Mouse (Mus musculus) CH12.LX (cell line): ENCODE measurements at regions not wholly inside any gene's neighbourhood (a gene's known extent, or its start where the extent isn't known, plus 50 kb on each side); places are given as distances from the start of the nearest gene placed in this dataset.

Experiments
- DNase-seq: peaks from one replicate; pipeline ENCODE4 v3.0.0-alpha.2; 2013; ENCODE audit errors: extremely low read depth
- H3K27ac ChIP-seq: 2 replicates; pipeline ENCODE4 v1.5.1; 2012; ENCODE audit warnings: low read depth, mild to moderate bottlenecking, control low read depth, moderate library complexity; ENCODE audit not compliant: insufficient read depth
- H3K27me3 ChIP-seq: replicated peaks from 2 replicates; pipeline ENCODE3; 2012; ENCODE audit warnings: inconsistent platforms
- H3K36me3 ChIP-seq, 2 experiments: replicated peaks in 1 of 2; 2 replicates each; pipeline versions ENCODE3 to v1.6.1; 2012; ENCODE audit warnings: inconsistent platforms in 1 of 2, low read length in 1 of 2, mild to moderate bottlenecking in 1 of 2, mixed read lengths in 1 of 2, moderate library complexity in 1 of 2; ENCODE audit not compliant: control insufficient read depth in 1 of 2, insufficient read depth in 1 of 2
- H3K4me1 ChIP-seq, 2 experiments: 2 replicates each; pipeline ENCODE4 v1.6.1; 2012; ENCODE audit warnings: inconsistent platforms in 1 of 2, moderate library complexity in 1 of 2; ENCODE audit not compliant: insufficient read depth in 2 of 2, control insufficient read depth in 1 of 2
- H3K4me2 ChIP-seq: 2 replicates; pipeline ENCODE4 v1.6.1; 2012; ENCODE audit warnings: low read depth, mild to moderate bottlenecking, control low read depth; ENCODE audit not compliant: poor library complexity, insufficient read depth, severe bottlenecking
- H3K4me3 ChIP-seq, 3 experiments: fragments of 150-350 bp in 1 of 3; sonication (generic) in 1 of 3; replicated peaks in 1 of 3; 2 replicates each; pipeline versions ENCODE3 to v1.5.1; 2011 to 2012; ENCODE audit warnings: low read depth in 2 of 3, low read length in 2 of 3, mild to moderate bottlenecking in 2 of 3, moderate library complexity in 2 of 3, control low read depth in 1 of 3, improper control_type of control experiment in 1 of 3, inconsistent platforms in 1 of 3, mixed read lengths in 1 of 3; ENCODE audit not compliant: poor library complexity in 1 of 3
- H3K79me2 ChIP-seq: replicated peaks from 2 replicates; pipeline ENCODE4 v1.6.1; 2012; ENCODE audit warnings: mild to moderate bottlenecking, moderate library complexity; ENCODE audit not compliant: control insufficient read depth, poor library complexity, insufficient read depth, severe bottlenecking; ENCODE audit errors: extremely low read depth
- H3K9ac ChIP-seq: 2 replicates; pipeline ENCODE4 v1.6.1; 2012; ENCODE audit warnings: low read depth, mild to moderate bottlenecking, control low read depth, moderate library complexity; ENCODE audit not compliant: insufficient read depth
- H3K9me3 ChIP-seq: replicated peaks from 2 replicates; pipeline ENCODE3; 2012; ENCODE audit warnings: low read length, inconsistent platforms, mixed read lengths
- CHD1 ChIP-seq: IDR thresholded peaks from 2 replicates; pipeline ENCODE4 v1.6.1; 2012; ENCODE audit warnings: low read depth, low read length, improper control_type of control experiment, inconsistent platforms
- CHD2 ChIP-seq: IDR thresholded peaks from 2 replicates; pipeline ENCODE4 v1.6.1; 2011; ENCODE audit warnings: low read length, improper control_type of control experiment
- ETS1 ChIP-seq: conservative IDR thresholded peaks from 2 replicates; pipeline ENCODE4 v1.6.1; 2012; ENCODE audit warnings: low read depth, mild to moderate bottlenecking, inconsistent platforms, low read length, improper control_type of control experiment, moderate library complexity
- GABPA ChIP-seq: IDR thresholded peaks from 2 replicates; pipeline ENCODE4 v1.6.1; 2012; ENCODE audit warnings: low read depth, low read length, improper control_type of control experiment, inconsistent platforms; ENCODE audit not compliant: insufficient replicate concordance
- HCFC1 ChIP-seq: IDR thresholded peaks from 2 replicates; pipeline ENCODE4 v1.6.1; 2012; ENCODE audit warnings: low read depth, mild to moderate bottlenecking, inconsistent platforms, low read length, improper control_type of control experiment
- IRF4 ChIP-seq: IDR thresholded peaks from 2 replicates; pipeline ENCODE4 v1.6.1; 2014; ENCODE audit warnings: low read depth, mild to moderate bottlenecking, inconsistent platforms, low read length, improper control_type of control experiment
- JUND ChIP-seq: conservative IDR thresholded peaks from 2 replicates; pipeline ENCODE4 v1.6.1; 2011; ENCODE audit warnings: low read depth, low read length, improper control_type of control experiment
- KAT2A ChIP-seq: IDR thresholded peaks from 2 replicates; pipeline ENCODE4 v1.6.1; 2012; ENCODE audit warnings: low read length, improper control_type of control experiment, inconsistent platforms; ENCODE audit not compliant: insufficient replicate concordance
- MAX ChIP-seq: IDR thresholded peaks from 2 replicates; pipeline ENCODE4 v1.6.1; 2011; ENCODE audit warnings: low read length, improper control_type of control experiment
- MAZ ChIP-seq: IDR thresholded peaks from 2 replicates; pipeline ENCODE4 v1.6.1; 2012; ENCODE audit warnings: low read depth, mild to moderate bottlenecking, inconsistent platforms, low read length, improper control_type of control experiment, moderate library complexity
- MEF2A ChIP-seq: IDR thresholded peaks from 2 replicates; pipeline ENCODE4 v1.6.1; 2014; ENCODE audit warnings: low read depth, mild to moderate bottlenecking, inconsistent platforms, low read length, improper control_type of control experiment, borderline replicate concordance
- MYC ChIP-seq: IDR thresholded peaks from 2 replicates; pipeline ENCODE4 v1.6.1; 2011; ENCODE audit warnings: low read depth, mild to moderate bottlenecking, improper control_type of control experiment, low read length
- NELFE ChIP-seq: IDR thresholded peaks from 2 replicates; pipeline ENCODE4 v1.6.1; 2011; ENCODE audit warnings: low read depth, low read length, improper control_type of control experiment
- NRF1 ChIP-seq: IDR thresholded peaks from 2 replicates; pipeline ENCODE4 v1.6.1; 2014; ENCODE audit warnings: low read depth, mild to moderate bottlenecking, inconsistent platforms, low read length, improper control_type of control experiment, moderate library complexity
- PAX5 ChIP-seq: IDR thresholded peaks from 2 replicates; pipeline ENCODE4 v1.6.1; 2012; ENCODE audit warnings: low read length, inconsistent platforms, mixed read lengths
- POLR2A ChIP-seq: IDR thresholded peaks from 2 replicates; pipeline ENCODE4 v1.6.1; 2011; ENCODE audit warnings: low read depth, mild to moderate bottlenecking, improper control_type of control experiment, low read length
- RAD21 ChIP-seq: IDR thresholded peaks from 2 replicates; pipeline ENCODE4 v1.6.1; 2011; ENCODE audit warnings: low read depth, mild to moderate bottlenecking, low read length, improper control_type of control experiment, moderate library complexity
- RCOR1 ChIP-seq: conservative IDR thresholded peaks from 2 replicates; pipeline ENCODE4 v1.6.1; 2012; ENCODE audit warnings: low read depth, mild to moderate bottlenecking, inconsistent platforms, low read length, improper control_type of control experiment
- SIN3A ChIP-seq: IDR thresholded peaks from 2 replicates; pipeline ENCODE4 v1.6.1; 2012; ENCODE audit warnings: low read length, improper control_type of control experiment, inconsistent platforms
- SMC3 ChIP-seq: IDR thresholded peaks from 2 replicates; pipeline ENCODE4 v1.6.1; 2011; ENCODE audit warnings: low read depth, low read length, improper control_type of control experiment
- TBP ChIP-seq: conservative IDR thresholded peaks from 2 replicates; pipeline ENCODE4 v1.6.1; 2011; ENCODE audit warnings: low read depth, low read length, improper control_type of control experiment
- TCF12 ChIP-seq: IDR thresholded peaks from 2 replicates; pipeline ENCODE4 v1.6.1; 2014; ENCODE audit warnings: low read depth, mild to moderate bottlenecking, inconsistent platforms, low read length, improper control_type of control experiment
- UBTF ChIP-seq: IDR thresholded peaks from 2 replicates; pipeline ENCODE4 v1.6.1; 2012; ENCODE audit warnings: low read depth, mild to moderate bottlenecking, inconsistent platforms, low read length, improper control_type of control experiment, moderate library complexity
- USF1 ChIP-seq: IDR thresholded peaks from 2 replicates; pipeline ENCODE4 v1.6.1; 2014; ENCODE audit warnings: low read depth, mild to moderate bottlenecking, inconsistent platforms, low read length, improper control_type of control experiment
- ZC3H11A ChIP-seq: IDR thresholded peaks from 2 replicates; pipeline ENCODE4 v1.6.1; 2012; ENCODE audit warnings: low read depth, mild to moderate bottlenecking, inconsistent platforms, low read length, improper control_type of control experiment
- ZKSCAN1 ChIP-seq: IDR thresholded peaks from 2 replicates; pipeline ENCODE4 v1.6.1; 2012; ENCODE audit warnings: low read depth, inconsistent platforms, low read length, improper control_type of control experiment, borderline replicate concordance
- ZNF384 ChIP-seq: IDR thresholded peaks from 2 replicates; pipeline ENCODE4 v1.6.1; 2012; ENCODE audit warnings: low read depth, low read length, improper control_type of control experiment, inconsistent platforms
- dilution Hi-C: fragments of 300-500 bp; cut with MboI; formaldehyde crosslinking; loops from 2 replicates; pipeline ENCODE4 v1.14.3; 2020; ENCODE audit warnings: low sequenced_read_pairs; ENCODE audit not compliant: extremely low pct_unique_long_range_greater_than_20kb, extremely low pct_ligation_motif_present
- in situ Hi-C: fragments of 300-500 bp; cut with MboI; formaldehyde crosslinking; loops from 3 replicates; pipeline ENCODE4 v1.14.3; 2019; ENCODE audit warnings: low sequenced_read_pairs, low pct_ligation_motif_present, low pct_unique_long_range_greater_than_20kb, mixed read lengths

DNA sequence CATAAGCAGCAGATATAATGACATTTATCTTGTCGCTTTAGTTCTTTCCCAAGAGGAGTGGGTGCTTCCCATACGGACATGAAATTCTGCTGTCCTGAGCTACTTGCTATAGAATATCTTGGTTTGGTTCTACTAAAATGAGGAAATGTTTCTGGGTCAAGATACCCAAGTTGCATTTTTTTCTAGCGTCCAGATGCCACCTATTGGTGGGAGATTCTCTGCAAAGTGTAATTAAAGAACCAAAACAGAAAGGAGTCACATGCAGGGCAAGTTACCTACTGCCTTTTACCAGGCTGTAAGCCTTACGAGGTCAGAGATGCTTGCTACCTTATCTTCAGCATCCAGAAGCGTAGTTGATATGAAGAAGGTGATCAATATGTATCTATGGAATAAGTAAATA, 156.5 kb downstream of the Lrig3 start:
- Histone ChIP-seq H3K27me3 (no peaks in the 10 kb centered on the region), H3K79me2 (no peaks in the 10 kb centered on the region), H3K27ac (no peak overlapping the region), H3K36me3 (no peaks in the 10 kb centered on the region), H3K4me2 (no peak overlapping the region), H3K9ac (no peak overlapping the region), H3K4me3 (no peak overlapping the region), H3K4me1 (no peaks in the 10 kb centered on the region), H3K9me3 (peaks cover 73% of the 10 kb centered on the region)
- TF ChIP-seq SMC3 (no peak), TCF12 (no peak), UBTF (no peak), ZC3H11A (no peak), MAX (no peak), POLR2A (no peak), IRF4 (no peak), ETS1 (no peak), ZNF384 (no peak)
- DNase-seq = no peak
- dilution Hi-C loops = no loop called here
- in situ Hi-C loops = no loop called here

DNA sequence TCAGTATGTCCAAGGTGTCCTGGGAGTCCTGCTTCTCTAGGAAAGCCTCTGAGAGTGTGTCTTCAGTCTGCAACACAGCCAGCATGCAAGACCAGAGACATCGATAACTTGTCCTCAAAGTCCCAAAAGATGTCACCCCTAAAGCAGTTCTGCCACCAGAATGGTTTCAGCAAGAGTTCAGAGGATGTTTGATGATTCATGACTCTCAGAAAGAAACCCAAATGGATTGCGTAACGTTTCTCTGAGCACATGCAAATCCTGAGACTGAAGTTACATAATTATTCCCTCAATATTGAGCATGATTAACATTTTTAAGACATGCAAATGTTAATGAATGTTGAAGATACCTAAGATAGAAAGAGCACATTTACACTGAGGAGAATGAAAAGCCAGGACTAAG, 167.2 kb downstream of the Lrig3 start:
- in situ Hi-C loops = no loop called here

DNA sequence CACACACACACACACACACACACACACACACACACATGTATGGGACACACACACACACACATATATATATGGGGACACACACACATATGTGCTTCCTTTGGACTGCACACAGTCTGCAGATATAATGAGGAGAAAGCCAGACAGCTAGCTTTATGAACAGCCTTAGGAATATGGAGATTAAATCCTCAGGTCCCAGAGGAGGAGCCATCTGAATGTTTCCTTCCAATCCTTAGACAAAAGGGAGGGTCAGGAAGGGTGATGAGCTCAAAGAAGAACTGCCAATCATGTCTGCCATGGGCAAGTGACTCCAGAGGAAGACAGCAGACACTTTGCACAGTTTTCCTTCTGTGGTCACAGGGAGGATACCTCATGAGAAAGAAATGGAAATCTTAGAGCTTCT, 168.0 kb downstream of the Lrig3 start:
- no peak overlapping the region for H3K27ac ChIP-seq
- H3K36me3 ChIP-seq = no peaks in the 10 kb centered on the region
- in situ Hi-C loops (no loop called here), dilution Hi-C loops (no loop called here)
- H3K4me2 ChIP-seq = no peak overlapping the region
- H3K9ac ChIP-seq = no peak overlapping the region
- H3K9me3 ChIP-seq = peaks cover 68% of the 10 kb centered on the region
- no peak for DNase-seq
- H3K27me3 ChIP-seq = no peaks in the 10 kb centered on the region
- TF ChIP-seq ZKSCAN1 (no peak), SIN3A (no peak), CHD1 (no peak), HCFC1 (no peak), GABPA (no peak), MEF2A (no peak), USF1 (no peak), RCOR1 (no peak), PAX5 (no peak), MAZ (no peak), NRF1 (no peak), ZC3H11A (no peak), KAT2A (no peak), ZNF384 (no peak), NELFE (no peak), MYC (no peak), JUND (no peak), TBP (no peak), IRF4 (no peak)
- H3K79me2 ChIP-seq = no peaks in the 10 kb centered on the region
- H3K4me1 ChIP-seq = no peaks in the 10 kb centered on the region
- H3K4me3 ChIP-seq = no peak overlapping the region

More for the DNA sequence above, 167.2 kb downstream of the Lrig3 start:
- Histone ChIP-seq H3K4me2 (no peak overlapping the region), H3K4me3 (no peak overlapping the region), H3K36me3 (no peaks in the 10 kb centered on the region), H3K27ac (no peak overlapping the region), H3K27me3 (no peaks in the 10 kb centered on the region), H3K79me2 (no peaks in the 10 kb centered on the region), H3K9ac (no peak overlapping the region), H3K4me1 (no peaks in the 10 kb centered on the region), H3K9me3 (peaks cover 68% of the 10 kb centered on the region)
- dilution Hi-C loops = no loop called here
- DNase-seq = no peak
- TF ChIP-seq PAX5 (no peak), CHD1 (no peak), ZNF384 (no peak), ZKSCAN1 (no peak), RAD21 (no peak), SIN3A (no peak), USF1 (no peak), CHD2 (no peak)
